Mouse (Mus musculus): ENCODE results near the gene Ntm. TPM values are rescaled to one million over a fixed set of nuclear protein-coding genes. Genes with fewer than 3 reads are reported as not detected.

The Ntm gene
- polyA plus RNA-seq, 1 experiment from 2014 or later, result 0.76 TPM

- Histone ChIP-seq H3K9me3 (ENCODE audit: low read length) (no peaks in the 10 kb centered on the region), H3K27ac (ENCODE audit: low read length) (no peak overlapping the region), H3K9ac (replicated peaks; ENCODE audit: low read depth) (no peak overlapping the region), H3K36me3 (ENCODE audit: insufficient read depth, low read length) (no peaks in the 10 kb centered on the region), H3K4me1 (ENCODE audit: insufficient read depth, low read depth, low read length) (no peaks in the 10 kb centered on the region), H3K4me2 (replicated peaks; ENCODE audit: low read depth, low read length) (no peak overlapping the region), H3K4me3 (ENCODE audit: low read depth, low read length) (no peak overlapping the region), H3K27me3 (replicated peaks; ENCODE audit: insufficient read depth, low read length) (no peaks in the 10 kb centered on the region)
- 74% methylated on average over 3 of the region's 3 CpGs for WGBS
- no peak for DNase-seq (ENCODE audit: low spot score)
- TF ChIP-seq EP300 (IDR thresholded peaks at IDR 0.05) (no peak), CTCF (IDR thresholded peaks at IDR 0.05) (no peak)
- no peak for ATAC-seq
Measured at GRCm38 (mm10) chr9:29369621-29370020, 593.3 kb downstream of the Ntm start.

- no peaks in the 10 kb centered on the region for H3K27me3 ChIP-seq (replicated peaks; ENCODE audit: insufficient read depth, low read length)
- no peak for DNase-seq (ENCODE audit: low spot score)
- H3K9ac ChIP-seq (replicated peaks; ENCODE audit: low read depth), result no peak overlapping the region
- no peaks in the 10 kb centered on the region for H3K9me3 ChIP-seq (ENCODE audit: low read length)
- 32% methylated on average over 3 of the region's 3 CpGs for WGBS
- ATAC-seq, result no peak
- no peaks in the 10 kb centered on the region for H3K4me1 ChIP-seq (ENCODE audit: insufficient read depth, low read depth, low read length)
- H3K4me2 ChIP-seq (replicated peaks; ENCODE audit: low read depth, low read length), result no peak overlapping the region
- H3K36me3 ChIP-seq (ENCODE audit: insufficient read depth, low read length), result no peaks in the 10 kb centered on the region
- H3K27ac ChIP-seq (ENCODE audit: low read length), result no peak overlapping the region
- TF ChIP-seq CTCF (IDR thresholded peaks at IDR 0.05), result no peak
- TF ChIP-seq EP300 (IDR thresholded peaks at IDR 0.05), result no peak
- no peak overlapping the region for H3K4me3 ChIP-seq (ENCODE audit: low read depth, low read length)
Measured at GRCm38 (mm10) chr9:29368291-29368690, 594.6 kb downstream of the Ntm start.

GRCm38 (mm10) chr9:29357796-29358195, 605.1 kb downstream of the Ntm start:
- no peak for ATAC-seq
- 75% methylated on average over 4 of the region's 4 CpGs for WGBS

GRCm38 (mm10) chr9:29342303-29342702, 620.6 kb downstream of the Ntm start:
- Histone ChIP-seq H3K4me1 (ENCODE audit: insufficient read depth, low read depth, low read length) (no peaks in the 10 kb centered on the region), H3K36me3 (ENCODE audit: insufficient read depth, low read length) (no peaks in the 10 kb centered on the region), H3K9ac (replicated peaks; ENCODE audit: low read depth) (no peak overlapping the region), H3K27ac (ENCODE audit: low read length) (no peak overlapping the region), H3K27me3 (replicated peaks; ENCODE audit: insufficient read depth, low read length) (no peaks in the 10 kb centered on the region), H3K4me3 (ENCODE audit: low read depth, low read length) (no peak overlapping the region), H3K9me3 (ENCODE audit: low read length) (no peaks in the 10 kb centered on the region), H3K4me2 (replicated peaks; ENCODE audit: low read depth, low read length) (no peak overlapping the region)
- no peak for TF ChIP-seq EP300 (IDR thresholded peaks at IDR 0.05)
- no peak for ATAC-seq
- 78% methylated on average over 7 of the region's 7 CpGs for WGBS
- no peak for DNase-seq (ENCODE audit: low spot score)

More at GRCm38 (mm10) chr9:29357796-29358195, 605.1 kb downstream of the Ntm start:
- Histone ChIP-seq H3K27me3 (replicated peaks; ENCODE audit: insufficient read depth, low read length) (no peaks in the 10 kb centered on the region), H3K4me2 (replicated peaks; ENCODE audit: low read depth, low read length) (no peak overlapping the region), H3K4me3 (ENCODE audit: low read depth, low read length) (no peak overlapping the region), H3K9me3 (ENCODE audit: low read length) (no peaks in the 10 kb centered on the region), H3K27ac (ENCODE audit: low read length) (no peak overlapping the region), H3K4me1 (ENCODE audit: insufficient read depth, low read depth, low read length) (no peaks in the 10 kb centered on the region), H3K9ac (replicated peaks; ENCODE audit: low read depth) (no peak overlapping the region), H3K36me3 (ENCODE audit: insufficient read depth, low read length) (no peaks in the 10 kb centered on the region)
- TF ChIP-seq CTCF (IDR thresholded peaks at IDR 0.05), result no peak
- no peak for DNase-seq (ENCODE audit: low spot score)

- no peak for DNase-seq (ENCODE audit: low spot score)
- no peaks in the 10 kb centered on the region for H3K36me3 ChIP-seq (ENCODE audit: insufficient read depth, low read length)
- no peak for TF ChIP-seq EP300 (IDR thresholded peaks at IDR 0.05)
- no peak for TF ChIP-seq CTCF (IDR thresholded peaks at IDR 0.05)
Measured at GRCm38 (mm10) chr9:29341292-29341691, 621.6 kb downstream of the Ntm start.

GRCm38 (mm10) chr9:29335671-29336070, 627.3 kb downstream of the Ntm start:
- no peak for ATAC-seq
- DNase-seq (ENCODE audit: low spot score), result no peak
- Histone ChIP-seq H3K4me2 (replicated peaks; ENCODE audit: low read depth, low read length) (no peak overlapping the region), H3K9me3 (ENCODE audit: low read length) (no peaks in the 10 kb centered on the region), H3K4me3 (ENCODE audit: low read depth, low read length) (no peak overlapping the region), H3K9ac (replicated peaks; ENCODE audit: low read depth) (no peak overlapping the region), H3K27ac (ENCODE audit: low read length) (no peak overlapping the region), H3K4me1 (ENCODE audit: insufficient read depth, low read depth, low read length) (no peaks in the 10 kb centered on the region), H3K27me3 (replicated peaks; ENCODE audit: insufficient read depth, low read length) (no peaks in the 10 kb centered on the region), H3K36me3 (ENCODE audit: insufficient read depth, low read length) (no peaks in the 10 kb centered on the region)
- 69% methylated on average over 2 of the region's 2 CpGs for WGBS
- TF ChIP-seq CTCF (IDR thresholded peaks at IDR 0.05) (no peak), EP300 (IDR thresholded peaks at IDR 0.05) (no peak)

More at GRCm38 (mm10) chr9:29341292-29341691, 621.6 kb downstream of the Ntm start:
- no peaks in the 10 kb centered on the region for H3K4me1 ChIP-seq (ENCODE audit: insufficient read depth, low read depth, low read length)
- no peaks in the 10 kb centered on the region for H3K27me3 ChIP-seq (replicated peaks; ENCODE audit: insufficient read depth, low read length)
- H3K9ac ChIP-seq (replicated peaks; ENCODE audit: low read depth), result no peak overlapping the region
- no peak overlapping the region for H3K4me2 ChIP-seq (replicated peaks; ENCODE audit: low read depth, low read length)
- 87% methylated on average over 3 of the region's 3 CpGs for WGBS
- no peak for ATAC-seq
- H3K4me3 ChIP-seq (ENCODE audit: low read depth, low read length), result no peak overlapping the region
- no peak overlapping the region for H3K27ac ChIP-seq (ENCODE audit: low read length)
- no peaks in the 10 kb centered on the region for H3K9me3 ChIP-seq (ENCODE audit: low read length)
